Mouse (Mus musculus) spleen, adult 2 months (tissue): Measurements from ENCODE around the gene Pik3cg.

Experiments used
- CTCF ChIP-seq: fragments of 200-500 bp; IDR thresholded peaks from 2 replicates; pipeline ENCODE4 v1.5.1; 2011; ENCODE audit warnings: mild to moderate bottlenecking, inconsistent platforms; ENCODE audit not compliant: insufficient read depth, insufficient read length, insufficient replicate concordance; ENCODE audit errors: extremely low read depth
- POLR2A ChIP-seq: fragments of 200-500 bp; IDR thresholded peaks from 2 replicates; pipeline ENCODE4 v1.6.1; 2011; ENCODE audit warnings: low read depth, low read length, inconsistent platforms

- TF ChIP-seq CTCF (no peak), POLR2A (no peak)
Measured at GRCm38 (mm10) chr12:32203695-32204094, 4.8 kb downstream of the Pik3cg start.
